Mouse (Mus musculus) embryonic facial prominence, embryonic 15.5 days (tissue): ENCODE data around the gene Olfr263. TPM values are rescaled to one million over a fixed set of nuclear protein-coding genes. Genes with fewer than 3 reads are reported as not detected.

ENCODE experiments used
- ATAC-seq: fragments of 200-750 bp; cut with Nextera tagmentation; 2 replicates; pipeline ENCODE4 v1.8.0; 2017; ENCODE audit warnings: low read depth, moderate TSS enrichment; ENCODE audit not compliant: insufficient number of reproducible peaks, low FRiP score, low TSS enrichment
- H3K27ac ChIP-seq: fragments of 300-500 bp; sonication (generic); replicated peaks from 2 replicates; pipeline ENCODE4 v1.5.1; 2015; ENCODE audit warnings: mild to moderate bottlenecking, inconsistent platforms
- H3K27me3 ChIP-seq: fragments of 300-500 bp; sonication (generic); 2 replicates; pipeline ENCODE4 v1.6.1; 2015; ENCODE audit warnings: inconsistent platforms
- H3K36me3 ChIP-seq: fragments of 300-500 bp; sonication (generic); 2 replicates; pipeline ENCODE4 v1.6.1; 2015; ENCODE audit warnings: mild to moderate bottlenecking, inconsistent platforms
- H3K4me1 ChIP-seq: fragments of 300-500 bp; sonication (generic); 2 replicates; pipeline ENCODE4 v1.6.1; 2015; ENCODE audit warnings: inconsistent platforms
- H3K4me2 ChIP-seq: fragments of 300-500 bp; sonication (generic); replicated peaks from 2 replicates; pipeline ENCODE4 v1.6.1; 2015; ENCODE audit warnings: mild to moderate bottlenecking, inconsistent platforms
- H3K4me3 ChIP-seq: fragments of 300-500 bp; sonication (generic); replicated peaks from 2 replicates; pipeline ENCODE4 v1.5.1; 2015; ENCODE audit warnings: mild to moderate bottlenecking, inconsistent platforms
- H3K9ac ChIP-seq: fragments of 300-500 bp; sonication (generic); 2 replicates; pipeline ENCODE4 v1.6.1; 2015; ENCODE audit warnings: inconsistent platforms
- H3K9me3 ChIP-seq: fragments of 300-500 bp; sonication (generic); replicated peaks from 2 replicates; pipeline ENCODE4 v1.6.1; 2016; ENCODE audit warnings: inconsistent platforms
- WGBS: fragments of 180-500 bp; shearing (Covaris S2); methylation state at CpG from one replicate; pipeline ENCODE4 v1.1.7; 2015; 5-methylcytosine and 5-hydroxymethylcytosine counted together
- polyA plus RNA-seq: library from polyadenylated mRNA; unstranded; fragments of >200 nt; fragmentation: Nextera tagmentation; extraction: Ambion mirVana; gene quantifications from 2 replicates; pipeline ENCODE4 v1.2.1, GENCODE M21; 2015

Gene Olfr263
- polyA plus RNA-seq, 1 experiment from 2014 or later = not detected

DNA sequence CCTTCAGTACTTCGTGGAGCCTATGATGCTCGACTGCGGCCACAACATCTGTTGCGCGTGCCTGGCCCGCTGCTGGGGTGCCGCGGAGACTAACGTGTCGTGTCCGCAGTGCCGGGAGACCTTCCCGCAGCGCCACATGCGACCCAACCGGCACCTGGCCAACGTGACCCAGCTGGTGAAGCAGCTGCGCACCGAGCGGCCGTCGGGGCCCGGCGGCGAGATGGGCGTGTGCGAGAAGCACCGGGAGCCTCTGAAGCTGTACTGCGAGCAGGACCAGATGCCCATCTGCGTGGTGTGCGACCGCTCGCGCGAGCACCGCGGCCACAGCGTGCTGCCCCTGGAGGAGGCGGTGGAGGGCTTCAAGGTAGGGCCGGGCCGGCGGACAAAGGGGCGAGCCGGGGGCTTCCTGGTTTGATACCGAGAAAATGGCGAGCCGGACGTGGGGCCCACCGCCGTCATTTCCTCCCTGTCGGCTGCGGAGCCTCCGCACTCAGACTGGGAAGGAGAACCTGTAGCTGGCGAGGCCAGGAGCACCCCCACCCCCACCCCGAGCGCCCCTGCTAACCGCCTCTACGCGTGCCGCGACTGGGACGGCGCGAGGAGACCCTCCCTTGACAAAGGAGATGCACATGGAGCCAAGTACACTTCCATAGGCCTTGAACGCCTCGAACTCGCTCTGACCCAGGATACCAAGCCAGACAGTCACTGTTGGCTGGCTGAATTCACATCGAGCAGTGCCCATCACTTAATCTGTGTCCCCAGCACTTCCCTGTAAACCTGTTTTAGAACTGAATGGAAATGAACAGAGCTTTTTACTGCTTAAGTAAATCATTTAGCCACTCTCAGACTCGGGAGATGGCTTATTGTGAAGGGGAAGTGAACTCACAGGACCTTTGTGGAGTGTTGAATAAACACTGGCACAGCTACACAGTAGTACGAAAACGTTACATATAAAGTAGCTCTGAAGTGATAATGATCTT lies 51.4 kb downstream of the Olfr263 start:
- Histone ChIP-seq H3K4me1 (peaks cover 39% of the 10 kb centered on the region), H3K27ac (peak overlapping the region; percentile 97), H3K4me3 (peak overlapping the region; percentile 100), H3K27me3 (no peaks in the 10 kb centered on the region), H3K9me3 (no peaks in the 10 kb centered on the region), H3K4me2 (peak overlapping the region; percentile 73), H3K9ac (peak overlapping the region; percentile 91), H3K36me3 (peaks cover 34% of the 10 kb centered on the region)
- peak; percentile 48 for ATAC-seq
- under 1% methylated on average over 67 of the region's 71 CpGs for WGBS

DNA sequence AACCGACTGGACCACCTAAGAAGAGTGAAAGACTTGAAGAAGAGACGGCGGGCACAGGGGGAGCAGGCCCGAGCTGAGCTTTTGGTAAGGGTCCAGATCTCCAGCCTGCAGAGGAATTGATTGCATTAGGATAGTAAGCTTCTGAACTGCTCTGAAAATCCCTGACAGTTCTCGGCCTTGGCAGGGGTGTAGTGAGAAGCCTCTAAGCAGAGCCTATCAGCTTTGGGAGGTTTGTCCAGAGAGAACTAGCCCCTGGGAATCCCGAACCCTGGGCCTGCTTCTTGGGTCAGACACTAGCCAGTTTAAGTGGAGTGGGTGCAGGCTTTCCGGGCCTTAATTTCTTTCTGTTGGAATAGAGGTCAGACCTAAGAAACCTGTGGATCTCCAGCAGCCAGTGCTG lies 52.6 kb downstream of the Olfr263 start:
- peaks cover 44% of the 10 kb centered on the region for H3K36me3 ChIP-seq
- no peak for ATAC-seq

DNA sequence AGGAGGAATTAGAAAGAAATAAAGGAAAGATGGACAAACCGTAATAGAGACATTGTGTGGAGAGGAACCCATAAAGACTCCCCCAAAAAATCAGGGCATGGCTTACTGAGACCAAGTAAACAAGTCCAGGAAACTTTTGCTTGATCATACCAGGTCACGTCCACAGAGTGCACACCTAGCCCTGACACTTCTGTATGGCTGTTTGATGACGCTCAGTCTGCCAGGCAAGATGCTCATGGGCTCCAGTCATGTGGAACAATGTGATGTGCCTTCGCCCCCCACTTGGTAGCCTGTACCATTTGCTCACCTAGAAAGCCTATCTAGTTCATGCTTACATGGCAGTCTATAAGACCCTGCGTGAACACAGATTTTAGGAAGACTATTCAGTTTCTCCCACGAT lies 53.6 kb downstream of the Olfr263 start:
- Histone ChIP-seq H3K27me3 (no peaks in the 10 kb centered on the region), H3K36me3 (peaks cover 54% of the 10 kb centered on the region), H3K4me1 (peaks cover 39% of the 10 kb centered on the region), H3K9me3 (no peaks in the 10 kb centered on the region), H3K4me2 (no peak overlapping the region), H3K9ac (no peak overlapping the region), H3K27ac (no peak overlapping the region), H3K4me3 (no peak overlapping the region)
- 86% methylated on average over 6 of the region's 6 CpGs for WGBS
- no peak for ATAC-seq

More for the DNA sequence above, 52.6 kb downstream of the Olfr263 start:
- Histone ChIP-seq H3K27me3 (no peaks in the 10 kb centered on the region), H3K9ac (no peak overlapping the region), H3K4me2 (peak overlapping the region; percentile 73), H3K4me1 (peaks cover 39% of the 10 kb centered on the region), H3K9me3 (no peaks in the 10 kb centered on the region), H3K27ac (no peak overlapping the region), H3K4me3 (peak overlapping the region; percentile 100)
- WGBS = 65% methylated on average over 7 of the region's 7 CpGs

- H3K9ac ChIP-seq = no peak overlapping the region
- H3K4me2 ChIP-seq = no peak overlapping the region
- no peaks in the 10 kb centered on the region for H3K27me3 ChIP-seq
- no peak for ATAC-seq
- H3K27ac ChIP-seq = no peak overlapping the region
- peaks cover 60% of the 10 kb centered on the region for H3K36me3 ChIP-seq
- H3K4me1 ChIP-seq = peaks cover 38% of the 10 kb centered on the region
- no peak overlapping the region for H3K4me3 ChIP-seq
- H3K9me3 ChIP-seq = no peaks in the 10 kb centered on the region
- WGBS = 90% methylated on average over 7 of the region's 7 CpGs
Observed at GRCm38 (mm10) chr13:21183661-21184060, 54.2 kb downstream of the Olfr263 start.

DNA sequence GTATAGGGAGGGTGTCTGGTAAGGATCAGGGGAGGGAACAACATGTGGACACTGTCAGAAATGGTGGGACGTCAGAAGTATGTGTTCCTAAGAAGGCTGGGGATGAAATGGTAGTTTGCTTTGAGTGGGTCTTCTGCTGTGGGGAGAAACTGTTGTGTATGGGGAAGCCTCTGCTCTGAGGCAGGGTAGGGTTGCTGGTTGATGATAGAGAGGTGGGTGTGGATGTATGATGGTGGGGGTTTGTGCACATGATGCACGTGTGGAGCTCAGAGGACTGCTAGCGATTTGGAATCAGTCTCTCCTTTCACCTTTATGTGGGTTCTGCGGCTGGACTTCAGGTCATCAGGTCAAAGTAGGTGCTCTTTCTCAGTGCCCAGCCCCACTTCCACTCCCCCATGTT lies 56.1 kb downstream of the Olfr263 start:
- H3K9ac ChIP-seq = no peak overlapping the region
- H3K4me3 ChIP-seq = no peak overlapping the region
- no peaks in the 10 kb centered on the region for H3K9me3 ChIP-seq
- no peak overlapping the region for H3K4me2 ChIP-seq
- peaks cover 34% of the 10 kb centered on the region for H3K4me1 ChIP-seq
- H3K27ac ChIP-seq = no peak overlapping the region
- H3K36me3 ChIP-seq = peaks cover 77% of the 10 kb centered on the region
- H3K27me3 ChIP-seq = no peaks in the 10 kb centered on the region
- no peak for ATAC-seq
- 84% methylated on average over 4 of the region's 4 CpGs for WGBS

Other genes with a start within 250 kb of the Olfr263 start
- gene Olfr1370, start 54.7 kb upstream of the Olfr263 start, polyA plus RNA-seq = 0.42 and 0.55 TPM in 2 replicates
- gene Olfr1369-ps1, start 18.2 kb upstream of the Olfr263 start, polyA plus RNA-seq = 0.04 TPM in 1 of 2 replicates, not detected in the other
- gene Olfr1368, start 16.2 kb downstream of the Olfr263 start, polyA plus RNA-seq = not detected in 2 replicates
- gene Trim27, start 49.8 kb downstream of the Olfr263 start, polyA plus RNA-seq = 122 and 125 TPM in 2 replicates
- gene Gpx5, start 163.1 kb downstream of the Olfr263 start, polyA plus RNA-seq = not detected in 2 replicates
- gene Gpx6, start 182.5 kb downstream of the Olfr263 start, polyA plus RNA-seq = not detected in 2 replicates
- not detected in 2 replicates for gene Olfr1367, start 217.3 kb downstream of the Olfr263 start, polyA plus RNA-seq
- gene Zscan12, start 233.2 kb downstream of the Olfr263 start, polyA plus RNA-seq = 10.9 and 11.3 TPM in 2 replicates